Mouse (Mus musculus): ENCODE measurements at regions not wholly inside any gene's neighbourhood (a gene's known extent, or its start where the extent isn't known, plus 50 kb on each side); places are given as distances from the start of the nearest gene placed in this dataset.

- DNase-seq: no peak
Measured at GRCm38 (mm10) chr6:18677131-18677530, 162.5 kb upstream of the Cttnbp2 start.

GRCm38 (mm10) chr6:18680712-18681111 lies 166.1 kb upstream of the Cttnbp2 start:
- DNase-seq: peak; percentile 52

DNA sequence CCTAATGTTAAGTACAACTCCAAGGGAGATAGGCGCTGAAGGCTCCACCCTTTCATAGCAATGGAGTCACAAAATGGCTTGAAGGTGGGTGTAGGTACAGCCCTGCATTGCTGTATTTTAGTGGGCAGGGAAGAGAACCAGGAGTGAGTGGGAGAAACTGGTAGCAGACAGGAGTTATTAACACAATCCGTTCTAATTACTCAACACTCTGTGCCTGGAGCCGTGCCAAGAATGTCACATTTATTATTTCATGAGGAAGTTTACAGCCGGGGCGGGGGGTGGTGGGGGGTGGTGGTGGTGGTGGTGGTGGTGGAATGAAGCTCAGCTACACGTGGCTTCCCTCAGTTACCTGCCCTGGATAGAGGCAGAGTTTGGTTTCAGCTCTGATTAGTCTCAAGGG lies 166.3 kb upstream of the Lsm8 start:
- peak; percentile 83 for DNase-seq

DNA sequence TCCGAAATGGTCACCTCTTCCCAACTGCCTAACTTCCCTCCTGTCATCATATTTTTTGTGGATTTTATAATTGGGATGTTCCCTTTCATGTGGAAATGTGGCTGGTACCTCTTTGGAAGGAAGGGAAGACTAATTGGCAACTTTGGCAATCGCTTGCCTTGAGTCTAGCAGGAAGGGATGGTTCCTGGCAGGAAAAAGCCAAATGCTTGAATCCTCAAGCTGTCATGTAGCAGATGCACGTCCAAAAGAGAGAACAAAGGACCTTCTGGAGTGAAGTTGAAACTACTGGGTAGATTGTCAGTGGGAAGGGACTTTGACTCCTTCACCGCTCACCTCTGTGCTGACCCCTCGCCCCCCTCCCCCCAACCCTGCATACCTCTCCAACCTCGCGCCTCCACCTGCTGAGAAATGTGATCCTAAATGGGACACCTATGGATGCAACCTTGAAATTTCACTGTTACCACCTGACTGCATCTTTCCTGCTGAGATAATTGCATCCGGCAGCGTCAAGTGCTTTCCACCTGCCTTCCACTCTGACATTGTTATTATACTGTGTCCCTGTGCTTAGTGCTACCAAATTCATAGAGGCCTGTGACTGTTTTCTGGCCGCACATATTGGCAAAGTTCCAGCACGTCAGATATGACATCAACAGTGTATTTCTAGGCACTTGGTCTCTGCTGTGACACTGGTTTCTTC lies 159.6 kb upstream of the Lsm8 start:
- DNase-seq: peak; percentile 63

- no peak for DNase-seq
Measured at GRCm38 (mm10) chr6:18697536-18697935, 150.8 kb upstream of the Lsm8 start.

GRCm38 (mm10) chr6:18698989-18699728 lies 149.2 kb upstream of the Lsm8 start:
- DNase-seq: no peak

GRCm38 (mm10) chr6:18699729-18700386 lies 148.5 kb upstream of the Lsm8 start:
- peak; percentile 20 for DNase-seq

GRCm38 (mm10) chr6:18710763-18711162 lies 137.6 kb upstream of the Lsm8 start:
- no peak for DNase-seq

DNA sequence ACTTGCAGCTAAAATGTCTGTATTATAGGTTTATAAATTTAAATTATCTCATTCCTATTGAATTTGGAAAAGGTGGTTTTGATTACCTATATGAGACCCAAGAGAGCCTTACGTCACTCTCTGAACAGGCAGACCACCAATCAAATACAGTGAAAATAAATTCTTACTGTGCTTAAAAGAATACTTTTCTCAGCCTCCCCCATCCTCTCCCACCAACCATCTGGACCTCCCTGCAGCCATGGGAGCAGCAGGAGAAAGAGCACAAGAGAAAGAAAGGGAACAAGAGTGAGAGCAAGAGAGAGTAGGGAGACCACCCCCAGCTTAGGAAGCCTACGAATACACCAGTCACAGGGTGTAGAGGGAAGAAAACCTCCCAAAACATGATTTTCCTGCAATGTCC lies 99.5 kb upstream of the Lsm8 start:
- peak; percentile 52 for DNase-seq

DNA sequence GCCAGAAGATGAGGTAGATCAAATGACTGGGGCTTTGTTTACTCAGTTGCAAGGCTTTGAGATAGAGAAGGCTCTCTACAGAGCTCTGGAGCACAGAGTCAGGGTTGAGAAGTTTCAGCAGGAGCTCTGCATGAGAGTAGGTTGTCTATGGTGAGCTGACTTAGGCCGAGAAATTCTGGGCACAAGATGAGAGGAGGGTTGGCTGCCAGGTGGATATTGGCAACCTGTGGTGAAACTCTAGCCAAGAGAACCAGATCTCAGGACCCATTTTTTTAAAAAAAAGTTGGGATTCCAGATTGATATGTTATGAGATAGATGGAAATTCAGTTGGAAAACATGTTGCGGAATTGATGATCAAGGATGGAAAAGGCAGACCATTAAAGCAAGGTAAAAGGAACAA lies 83.8 kb upstream of the Lsm8 start:
- DNase-seq: no peak

- no peak for DNase-seq
Measured at GRCm38 (mm10) chr6:18795390-18795789, 53.0 kb upstream of the Lsm8 start.

DNA sequence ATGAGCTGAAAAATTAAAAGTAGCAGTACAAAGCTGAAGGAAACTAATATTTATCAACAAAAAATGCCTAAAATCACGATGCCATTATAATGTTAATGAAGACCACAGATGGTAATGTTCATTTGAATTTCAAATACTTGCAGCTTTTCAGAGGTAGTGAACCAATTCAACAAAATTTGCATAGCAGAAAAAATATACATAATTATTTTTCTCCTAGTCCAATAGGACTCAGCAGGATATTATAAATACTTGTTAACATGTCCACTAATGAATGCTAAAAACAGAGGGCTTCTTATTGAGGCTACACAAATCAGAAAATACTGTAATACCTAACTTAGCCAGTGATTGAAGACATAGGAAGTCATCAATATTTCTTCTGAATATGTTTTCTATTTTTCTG lies 52.5 kb upstream of the Lsm8 start:
- no peak for DNase-seq

- no peak for DNase-seq
Measured at GRCm38 (mm10) chr6:18796540-18796939, 51.8 kb upstream of the Lsm8 start.
